Mouse (Mus musculus): ENCODE data around the gene E030018B13Rik.

Gene E030018B13Rik

GRCm38 (mm10) chr7:63897655-63898054 is 19.0 kb upstream of the E030018B13Rik start:
- DNase-seq (ENCODE audit: low read depth in 1 of 2, low spot score in 2 of 2) = no peak

GRCm38 (mm10) chr7:63898201-63898600 is 18.5 kb upstream of the E030018B13Rik start:
- no peak for DNase-seq (ENCODE audit: low read depth in 1 of 2, low spot score in 2 of 2)

- no peak for DNase-seq (ENCODE audit: low read depth in 1 of 2, low spot score in 2 of 2)
Observed at GRCm38 (mm10) chr7:63899925-63900324, 16.7 kb upstream of the E030018B13Rik start.

GRCm38 (mm10) chr7:63900411-63900810 is 16.2 kb upstream of the E030018B13Rik start:
- no peak for DNase-seq (ENCODE audit: low read depth in 1 of 2, low spot score in 2 of 2)

- no peak for DNase-seq (ENCODE audit: low read depth in 1 of 2, low spot score in 2 of 2)
Observed at GRCm38 (mm10) chr7:63901346-63901745, 15.3 kb upstream of the E030018B13Rik start.

- no peak for DNase-seq (ENCODE audit: low read depth in 1 of 2, low spot score in 2 of 2)
Observed at GRCm38 (mm10) chr7:63901942-63902341, 14.7 kb upstream of the E030018B13Rik start.

- DNase-seq (ENCODE audit: low read depth in 1 of 2, low spot score in 2 of 2) = no peak
Observed at GRCm38 (mm10) chr7:63902604-63903210, 13.9 kb upstream of the E030018B13Rik start.

- DNase-seq (ENCODE audit: low read depth in 1 of 2, low spot score in 2 of 2) = no peak
Observed at GRCm38 (mm10) chr7:63903635-63904380, 12.8 kb upstream of the E030018B13Rik start.

GRCm38 (mm10) chr7:63905190-63905589 is 11.5 kb upstream of the E030018B13Rik start:
- peak in 1 of 2 experiments; percentile 48 for DNase-seq (ENCODE audit: low read depth in 1 of 2, low spot score in 2 of 2)

- no peak for DNase-seq (ENCODE audit: low read depth in 1 of 2, low spot score in 2 of 2)
Observed at GRCm38 (mm10) chr7:63905642-63906041, 11.0 kb upstream of the E030018B13Rik start.

- DNase-seq (ENCODE audit: low read depth in 1 of 2, low spot score in 2 of 2) = no peak
Observed at GRCm38 (mm10) chr7:63907778-63908495, 8.7 kb upstream of the E030018B13Rik start.

GRCm38 (mm10) chr7:63908496-63909285 is 8.0 kb upstream of the E030018B13Rik start:
- DNase-seq (ENCODE audit: low read depth in 1 of 2, low spot score in 2 of 2) = no peak

GRCm38 (mm10) chr7:63910225-63910624 is 6.4 kb upstream of the E030018B13Rik start:
- DNase-seq (ENCODE audit: low read depth in 1 of 2, low spot score in 2 of 2) = no peak

GRCm38 (mm10) chr7:63910912-63911311 is 5.7 kb upstream of the E030018B13Rik start:
- DNase-seq (ENCODE audit: low read depth in 1 of 2, low spot score in 2 of 2) = peak; percentile 63 to 66

GRCm38 (mm10) chr7:63911383-63912233 is 5.0 kb upstream of the E030018B13Rik start:
- peak; percentile 69 to 71 for DNase-seq (ENCODE audit: low read depth in 1 of 2, low spot score in 2 of 2)

- no peak for DNase-seq (ENCODE audit: low read depth in 1 of 2, low spot score in 2 of 2)
Observed at GRCm38 (mm10) chr7:63912234-63912810, 4.3 kb upstream of the E030018B13Rik start.

- DNase-seq (ENCODE audit: low read depth in 1 of 2, low spot score in 2 of 2) = no peak
Observed at GRCm38 (mm10) chr7:63912924-63913723, 3.5 kb upstream of the E030018B13Rik start.

- DNase-seq (ENCODE audit: low read depth in 1 of 2, low spot score in 2 of 2) = peak in 1 of 2 experiments; percentile 29
Observed at GRCm38 (mm10) chr7:63913724-63914692, 2.6 kb upstream of the E030018B13Rik start.
